Mouse (Mus musculus) left cerebral cortex, adult 8-10 months (tissue): Measurements from ENCODE around the gene Ttll7. TPM values are rescaled to one million over a fixed set of nuclear protein-coding genes. Genes with fewer than 3 reads are reported as not detected.
A peak's percentile ranks its signal among the peaks of the same experiment; 100 is the strongest.

Experiments used
- DNase-seq, 2 experiments: peaks; one replicate each; pipeline ENCODE4 v3.0.0; 2022; ENCODE audit warnings: low spot score in 2 of 2
- total RNA-seq, 4 experiments: library from RNA; stranded (reverse); gene quantifications; 2 replicates each; pipeline ENCODE4 v1.2.4; 2022

The Ttll7 gene
- total RNA-seq, 4 experiments from 2014 or later, result 177 to 208 (median 184) TPM

DNA sequence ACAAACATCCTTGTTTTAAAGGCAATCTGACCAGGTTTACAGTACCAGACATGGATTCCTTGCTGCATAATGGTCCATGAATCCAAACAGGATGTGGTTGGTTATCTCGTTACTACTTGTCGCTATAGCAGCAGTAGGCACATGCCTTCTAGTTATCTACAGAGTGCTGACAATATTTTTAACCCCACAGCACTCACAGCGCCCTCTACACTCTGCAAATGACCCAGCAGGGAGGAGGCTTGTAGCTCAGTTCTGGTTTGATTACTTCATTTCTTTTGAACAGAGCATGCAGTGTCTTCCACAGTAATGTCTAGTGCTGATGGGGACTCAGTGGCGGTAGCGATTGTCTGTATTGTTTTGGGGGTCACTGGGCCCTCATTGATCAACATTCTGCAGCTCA, 56.8 kb downstream of the Ttll7 start:
- DNase-seq, result no peak

DNA sequence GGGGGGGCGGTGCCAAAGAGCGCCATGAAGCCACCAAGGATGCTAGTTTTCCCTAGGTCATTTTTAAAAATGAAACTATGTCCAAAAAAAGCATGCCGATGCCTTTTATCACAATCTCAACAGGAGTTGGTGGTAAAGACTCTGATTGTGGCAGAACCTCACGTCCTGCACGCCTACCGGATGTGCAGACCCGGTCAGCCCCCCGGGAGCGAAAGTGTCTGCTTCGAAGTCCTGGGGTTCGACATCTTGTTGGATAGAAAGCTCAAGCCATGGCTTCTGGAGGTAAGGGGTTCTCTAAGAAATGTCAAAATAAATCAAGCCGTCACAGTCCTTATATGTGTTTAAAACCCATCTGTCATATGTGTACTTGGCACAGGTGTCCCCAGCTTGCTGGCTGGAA, 60.9 kb downstream of the Ttll7 start:
- no peak for DNase-seq

DNA sequence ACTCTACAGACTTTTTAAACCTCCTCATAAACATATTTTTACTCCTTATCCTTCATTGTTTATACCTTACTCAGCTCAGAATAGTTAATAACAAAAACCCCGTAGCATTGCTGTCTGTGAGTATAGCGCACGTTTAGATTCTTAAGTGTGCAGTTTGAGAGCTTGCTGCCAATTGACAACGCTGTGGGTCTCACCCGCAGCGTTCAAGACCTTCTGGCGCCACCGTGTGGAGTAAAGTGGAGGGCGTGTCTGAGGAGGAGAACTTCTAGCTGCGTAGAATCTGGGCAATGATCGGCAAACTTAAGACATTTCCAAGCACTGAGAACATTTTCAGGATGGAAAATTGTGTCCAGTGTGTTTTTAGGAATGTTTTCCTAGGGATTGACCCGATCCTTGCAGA, 62.6 kb downstream of the Ttll7 start:
- peak; percentile 49 to 80 for DNase-seq

DNA sequence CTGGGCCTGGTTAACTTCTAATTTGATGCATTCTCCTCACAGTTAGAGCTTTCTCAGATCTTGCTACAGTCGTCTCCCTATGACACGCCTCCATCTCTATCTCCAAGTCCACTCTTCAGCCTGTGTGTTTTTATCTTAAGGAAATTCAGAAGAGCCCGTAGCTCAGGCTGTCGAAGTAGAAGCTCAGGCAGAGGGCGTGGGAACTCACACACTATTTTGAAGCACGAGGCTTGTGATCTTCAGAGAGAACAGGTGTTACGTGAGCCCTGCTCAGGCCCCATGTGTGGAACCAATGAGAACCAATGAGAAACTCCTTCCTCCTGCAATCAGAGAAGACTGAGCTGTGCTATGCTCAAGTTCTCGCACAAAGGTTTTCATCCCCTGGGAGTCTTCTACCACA, 65.7 kb downstream of the Ttll7 start:
- DNase-seq, result peak in 1 of 2 experiments; percentile 34

DNA sequence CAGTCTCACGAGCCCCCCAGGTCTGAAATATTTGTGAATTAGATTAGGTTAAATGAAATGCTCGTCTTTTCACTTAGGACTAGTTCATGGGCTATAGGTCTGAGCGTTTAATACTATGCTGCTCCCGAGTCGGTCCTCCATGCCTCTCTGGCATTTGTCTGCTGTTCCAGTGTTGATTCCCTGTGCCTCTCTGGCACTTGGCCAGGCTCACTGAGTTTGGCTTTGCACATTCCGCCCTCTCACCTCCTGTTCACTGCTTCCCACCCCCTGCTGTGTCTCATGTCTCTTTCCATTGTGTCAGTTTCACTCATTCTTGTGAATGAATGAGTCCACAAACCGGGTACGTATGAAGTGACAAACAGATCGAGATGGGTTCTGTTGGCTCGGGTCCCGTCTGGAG, 66.2 kb downstream of the Ttll7 start:
- DNase-seq, result peak; percentile 23 to 80

DNA sequence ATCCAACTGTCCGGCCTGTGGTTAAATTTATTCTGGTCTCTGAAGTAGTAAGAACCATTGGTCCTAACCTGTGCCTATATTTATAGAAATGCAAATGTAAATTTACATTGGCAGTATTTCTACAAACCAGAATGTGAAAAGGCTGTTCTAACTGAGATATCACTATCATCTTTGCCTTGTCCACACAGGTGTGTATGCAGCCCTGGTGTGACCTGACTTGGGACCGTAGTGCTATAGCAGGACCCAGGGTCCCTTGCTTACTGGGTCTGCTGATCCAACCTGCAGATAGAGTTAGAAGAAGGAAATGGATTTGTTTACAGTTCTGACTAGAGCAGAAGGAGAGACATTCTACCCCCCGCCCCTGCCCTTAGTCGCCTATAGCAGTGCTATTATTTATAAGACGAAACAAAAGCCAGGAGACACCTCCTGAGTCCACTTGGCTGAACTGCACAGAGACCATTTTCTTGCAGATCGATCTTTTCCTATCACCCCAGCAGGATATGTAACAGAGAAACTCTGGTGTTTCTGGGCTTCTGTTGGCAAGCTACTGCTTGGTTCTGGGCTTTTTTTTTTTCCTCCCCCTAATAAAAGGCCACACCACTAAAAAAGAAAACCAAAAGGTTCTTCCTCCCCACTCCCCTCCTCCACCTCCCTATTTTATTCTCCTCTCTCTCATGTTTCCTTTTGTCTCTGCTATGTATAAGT, 75.3 kb downstream of the Ttll7 start:
- no peak for DNase-seq

DNA sequence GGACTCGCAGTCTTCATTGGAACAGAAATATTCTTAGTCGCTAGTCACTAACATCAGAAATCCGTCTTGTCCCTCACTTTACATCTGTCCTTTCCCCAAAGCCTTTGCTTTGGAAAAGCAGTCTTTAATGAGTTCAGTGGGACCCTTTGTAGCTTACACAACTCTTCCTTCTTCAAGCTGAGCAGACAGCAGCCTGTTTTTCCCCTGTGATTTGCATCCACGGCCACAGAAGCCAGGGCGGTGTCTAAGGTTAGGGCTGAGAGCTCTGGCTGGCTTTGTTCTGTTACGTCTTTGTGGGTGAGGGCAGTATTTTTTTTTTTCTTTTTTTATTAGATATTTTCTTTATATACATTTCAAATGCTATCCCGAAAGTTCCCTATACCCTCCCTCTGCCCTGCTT, 76.0 kb downstream of the Ttll7 start:
- no peak for DNase-seq

DNA sequence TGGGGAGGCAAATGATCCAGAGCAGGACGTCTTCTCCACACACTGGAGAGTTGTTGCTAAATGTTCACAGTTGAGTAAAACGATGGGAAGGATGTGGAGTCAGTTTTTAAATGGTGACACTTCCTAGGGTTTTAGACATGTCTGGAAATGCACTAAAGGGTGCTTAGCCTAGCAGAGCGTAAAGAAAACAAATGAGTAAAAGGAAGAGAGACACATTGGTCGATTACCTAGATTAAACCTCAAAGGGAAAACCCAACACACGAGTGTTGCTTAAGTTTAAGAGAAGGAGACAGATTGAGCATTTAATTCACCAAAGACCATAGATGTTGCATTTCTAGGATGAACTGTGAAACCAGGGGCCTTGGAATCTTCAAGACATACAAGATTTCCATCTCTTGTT, 76.8 kb downstream of the Ttll7 start:
- DNase-seq, result no peak

DNA sequence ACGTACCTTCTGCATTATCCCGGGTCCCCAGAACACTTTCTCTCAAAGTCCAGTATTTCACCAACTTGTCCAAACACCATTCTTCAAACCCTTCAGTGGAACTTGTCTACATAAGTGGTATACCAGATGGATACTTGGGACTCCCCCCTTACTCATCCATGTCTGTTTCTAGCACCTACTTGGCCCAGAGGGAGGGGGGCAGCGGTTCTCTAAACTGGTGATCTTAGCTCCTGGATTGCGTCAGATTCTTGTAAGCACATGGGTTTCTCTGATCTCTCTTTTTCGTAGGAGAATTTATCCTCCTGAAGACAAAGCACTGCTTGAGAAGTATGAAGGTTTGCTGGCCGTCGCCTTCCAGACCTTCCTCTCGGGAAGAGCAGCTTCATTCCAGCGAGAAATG, 79.0 kb downstream of the Ttll7 start:
- no peak for DNase-seq

DNA sequence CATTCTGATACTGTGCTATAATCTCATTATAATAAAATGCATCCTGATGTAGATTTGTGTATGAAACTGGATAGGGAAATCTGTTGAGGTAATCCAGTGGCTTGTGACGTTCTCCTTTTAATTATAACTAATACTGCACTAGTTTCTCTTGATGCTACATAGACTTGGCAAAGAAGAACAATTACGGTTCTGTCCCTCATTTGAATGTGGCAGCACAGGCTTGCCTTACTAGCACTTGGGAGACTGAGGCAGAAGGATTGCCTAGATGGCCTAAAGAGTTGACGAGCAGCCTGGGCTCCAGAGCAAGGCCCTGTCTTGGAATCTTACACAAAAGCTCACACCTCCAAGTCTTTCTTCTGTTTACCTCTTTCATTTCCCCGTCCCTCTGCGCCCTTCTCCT, 80.3 kb downstream of the Ttll7 start:
- no peak for DNase-seq

DNA sequence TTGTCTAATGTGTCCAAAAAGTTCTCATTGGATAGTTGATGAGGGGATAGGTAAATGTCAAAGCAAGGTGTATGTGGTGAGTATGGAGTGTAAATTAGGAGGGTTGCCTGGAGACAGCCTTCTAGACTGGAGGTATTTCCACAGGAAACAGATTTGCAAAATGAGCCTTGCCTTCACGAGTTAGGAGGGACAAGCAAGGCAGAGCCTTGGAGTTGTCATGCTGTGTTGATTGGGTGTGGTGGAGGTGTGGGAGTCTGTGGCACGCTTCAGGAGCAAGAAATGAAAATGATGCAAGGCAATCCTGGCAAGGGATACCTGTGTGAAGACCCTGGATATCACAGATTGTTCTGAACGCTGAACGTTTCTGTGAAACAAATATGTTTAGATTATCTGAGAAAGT, 84.7 kb downstream of the Ttll7 start:
- no peak for DNase-seq

DNA sequence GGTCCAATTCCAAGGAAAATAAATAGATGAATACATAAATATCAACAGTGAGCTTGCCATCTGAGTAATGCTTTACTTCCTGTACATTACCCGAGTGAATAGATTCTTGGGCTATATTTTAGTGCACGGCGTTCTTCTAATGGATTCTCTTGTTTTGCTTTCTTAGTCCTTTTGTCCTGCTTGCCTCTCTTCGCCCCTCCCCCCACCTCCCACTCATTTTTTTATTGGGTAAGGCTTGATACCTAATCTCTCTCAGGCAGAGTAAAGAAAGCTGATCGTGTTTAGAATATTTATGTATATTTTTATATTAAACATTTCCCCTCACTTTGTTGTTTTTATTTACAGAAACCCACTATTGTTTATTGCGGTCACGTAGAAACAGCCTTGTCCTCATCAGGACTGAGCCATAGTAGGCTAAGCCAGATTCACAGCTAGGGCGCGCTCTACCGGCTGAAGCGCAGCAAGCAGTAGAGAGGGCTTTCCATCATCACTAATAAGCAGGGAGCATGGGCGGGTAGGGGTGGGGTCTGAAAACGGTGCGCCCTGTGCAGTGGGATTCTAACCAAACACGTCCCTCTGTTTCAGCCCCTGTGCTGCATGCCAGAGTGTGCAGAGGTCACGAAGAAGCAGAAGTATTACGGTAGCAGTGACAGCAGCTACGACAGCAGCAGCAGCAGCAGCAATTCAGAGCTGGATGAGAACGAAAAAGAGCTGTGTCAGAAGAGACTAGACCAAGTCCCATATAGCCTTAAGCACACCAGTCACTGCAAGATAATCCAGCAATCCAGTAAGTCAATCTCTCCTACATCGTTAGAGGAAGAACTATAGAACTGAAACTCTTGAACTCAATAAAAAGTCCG, 87.5 kb downstream of the Ttll7 start:
- DNase-seq, result no peak

DNA sequence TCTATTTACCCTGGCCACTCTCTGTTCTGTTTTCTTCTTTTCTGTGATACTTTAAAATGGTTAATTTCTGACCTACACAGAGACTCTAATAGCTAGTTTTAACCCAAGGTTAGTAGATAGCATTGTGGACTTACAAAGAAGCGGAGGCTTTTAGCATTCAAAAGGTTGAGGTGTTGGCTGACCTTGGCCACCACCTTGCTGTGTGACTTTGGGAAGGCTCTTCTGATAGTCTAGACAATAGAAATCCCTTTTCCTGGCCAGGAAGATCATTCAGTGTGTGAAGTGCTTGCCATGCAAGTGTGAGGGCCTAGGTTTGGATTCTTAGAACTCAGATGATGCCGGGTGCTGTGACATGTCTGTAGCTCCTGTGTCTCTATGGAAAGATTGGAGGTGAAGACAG, 90.9 kb downstream of the Ttll7 start:
- no peak for DNase-seq

DNA sequence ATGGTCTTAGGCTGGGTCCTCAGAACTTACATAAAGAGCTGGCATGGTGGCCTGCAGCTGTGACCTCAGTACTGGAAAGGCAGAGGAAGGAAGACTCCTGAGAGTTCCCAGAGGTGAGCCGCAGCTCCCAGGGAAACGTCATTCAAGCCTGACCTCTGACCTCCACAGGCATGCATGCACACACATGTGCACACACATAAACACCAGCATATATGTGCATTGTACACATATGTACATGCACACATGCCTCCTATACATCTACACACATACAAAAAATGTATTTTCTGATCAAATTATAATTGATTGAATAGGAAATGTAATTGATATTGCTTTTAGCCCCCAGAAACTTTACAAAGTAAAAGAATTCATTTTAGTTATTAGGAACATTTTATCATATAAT, 93.2 kb downstream of the Ttll7 start:
- no peak for DNase-seq

DNA sequence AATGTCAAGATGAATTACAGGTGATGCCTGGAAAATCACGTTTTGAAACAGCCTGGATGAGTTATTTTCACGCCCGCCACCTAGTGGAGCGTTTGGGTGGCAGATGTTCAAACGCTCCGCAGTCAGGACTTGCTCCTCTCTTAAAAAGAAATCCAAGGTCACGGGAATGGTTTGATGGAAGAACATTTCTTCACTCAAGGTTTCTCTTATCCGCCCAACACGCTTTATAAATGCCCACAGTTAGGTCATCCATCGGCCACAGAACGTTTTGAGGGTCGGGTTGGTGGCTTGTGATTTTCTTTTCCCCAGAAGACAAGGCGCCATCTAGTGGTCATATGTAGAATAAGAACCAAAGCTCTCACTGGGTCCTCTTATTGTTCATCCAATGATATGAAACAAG, 93.7 kb downstream of the Ttll7 start:
- peak; percentile 37 to 59 for DNase-seq

DNA sequence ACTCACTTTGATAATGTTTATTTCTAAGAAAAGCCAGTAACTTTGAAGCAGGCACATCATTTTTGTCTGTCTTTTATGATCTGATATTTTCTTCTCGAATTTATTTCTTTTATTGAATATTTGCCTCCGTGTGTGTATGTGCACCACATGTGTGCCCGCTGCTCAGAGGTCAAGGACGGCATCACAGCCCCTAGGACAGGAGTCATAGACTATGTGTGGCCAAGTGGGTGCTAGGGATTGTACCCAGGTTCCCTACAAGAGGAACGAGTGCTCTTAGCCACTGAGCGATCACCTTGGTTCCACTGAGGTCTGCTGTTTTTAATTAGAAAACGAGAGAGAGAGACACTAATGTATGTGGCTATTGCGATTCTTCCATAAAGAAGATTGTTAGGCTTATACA, 94.5 kb downstream of the Ttll7 start:
- no peak for DNase-seq

DNA sequence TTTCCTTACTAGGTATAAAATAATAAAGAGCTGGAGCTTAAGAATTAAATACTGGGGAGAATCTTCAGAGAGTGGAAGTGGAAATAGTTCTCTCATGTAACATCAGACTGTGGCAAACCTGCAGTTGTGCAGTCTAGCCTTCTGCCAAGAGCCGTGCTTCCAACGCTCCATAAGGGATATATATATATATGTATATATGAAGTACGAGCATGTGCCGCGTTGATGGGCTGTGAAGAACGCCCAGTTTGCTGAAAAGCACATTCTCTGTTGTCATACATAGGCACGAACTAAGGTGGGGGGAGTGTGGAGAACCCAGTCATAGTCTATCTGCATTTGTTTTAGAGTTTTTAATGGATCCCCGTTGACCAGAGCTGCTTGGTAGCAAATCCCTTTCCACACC, 104.6 kb downstream of the Ttll7 start:
- no peak for DNase-seq

DNA sequence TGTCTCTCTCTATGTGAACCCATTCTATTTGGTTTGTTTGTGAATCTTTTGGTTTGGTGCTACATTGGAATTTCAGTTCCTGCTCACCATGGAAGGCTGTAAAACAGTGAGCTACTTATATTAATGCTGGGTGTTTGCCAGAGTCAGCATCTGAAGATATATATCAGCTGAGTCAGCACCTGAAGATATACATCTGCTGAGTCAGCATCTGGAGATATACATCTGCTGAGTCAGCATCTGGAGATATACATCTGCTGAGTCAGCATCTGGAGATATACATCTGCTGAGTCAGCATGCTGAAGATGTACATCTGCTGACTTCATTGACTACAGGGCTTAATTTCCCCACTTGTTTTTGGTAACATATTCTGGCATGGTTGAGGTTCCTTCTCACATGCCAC, 110.7 kb downstream of the Ttll7 start:
- no peak for DNase-seq

DNA sequence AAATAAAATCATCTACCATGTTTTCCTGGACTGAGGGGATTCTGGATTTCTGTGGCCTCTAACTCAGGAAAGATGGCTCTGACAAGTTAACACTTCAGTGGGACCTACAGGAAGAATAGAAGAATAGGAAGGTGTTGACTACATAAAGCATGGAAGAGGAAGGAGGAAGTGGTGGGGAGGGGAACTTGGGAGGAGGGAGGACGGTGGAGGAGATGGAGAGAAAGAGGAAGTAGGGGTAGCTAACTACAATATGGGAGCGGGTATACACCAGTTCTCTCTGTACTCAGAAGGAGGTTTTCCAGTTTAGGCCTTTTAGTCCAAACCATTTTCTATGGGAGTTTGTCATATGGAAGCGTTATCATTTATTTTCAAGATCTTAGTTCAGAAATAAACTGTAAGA, 112.2 kb downstream of the Ttll7 start:
- DNase-seq, result no peak

DNA sequence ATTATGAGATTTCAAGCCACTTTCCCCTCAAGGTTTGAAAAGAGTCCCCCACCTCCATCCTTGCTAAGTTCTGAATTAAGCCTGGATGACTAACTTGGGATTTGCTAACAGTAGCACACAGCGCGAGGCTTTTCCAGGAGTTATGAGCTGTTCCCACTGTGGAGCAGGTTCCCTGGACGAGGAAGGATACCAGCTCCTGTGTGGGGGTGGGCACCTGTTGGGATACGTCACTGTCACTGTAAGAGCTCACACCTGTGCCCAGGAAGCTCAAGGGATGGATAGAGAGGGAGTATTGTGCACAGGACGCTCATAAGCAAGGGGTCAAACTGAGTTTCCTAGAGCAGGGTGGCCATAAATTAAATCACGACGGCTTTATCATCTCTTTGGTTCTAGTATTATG, 115.1 kb downstream of the Ttll7 start:
- DNase-seq, result no peak

DNA sequence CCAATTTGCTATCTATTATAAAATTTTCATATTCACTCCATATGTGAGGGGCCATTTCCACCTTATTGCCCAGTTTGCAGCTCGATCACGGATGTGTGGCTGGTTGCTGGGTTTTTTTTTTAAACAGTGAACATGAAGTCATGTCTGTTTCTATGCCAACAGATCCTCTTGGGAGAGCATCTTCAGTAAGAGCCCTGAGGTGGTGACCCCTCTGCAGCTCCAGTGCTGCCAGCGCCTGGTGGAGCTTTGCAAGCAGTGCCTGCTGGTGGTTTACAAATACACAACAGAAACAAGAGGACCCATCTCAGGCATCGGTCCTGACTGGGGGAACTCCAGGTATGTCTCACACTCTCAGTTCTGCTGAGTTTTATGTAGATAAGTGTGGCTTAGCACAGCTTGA, 115.7 kb downstream of the Ttll7 start:
- DNase-seq, result no peak

DNA sequence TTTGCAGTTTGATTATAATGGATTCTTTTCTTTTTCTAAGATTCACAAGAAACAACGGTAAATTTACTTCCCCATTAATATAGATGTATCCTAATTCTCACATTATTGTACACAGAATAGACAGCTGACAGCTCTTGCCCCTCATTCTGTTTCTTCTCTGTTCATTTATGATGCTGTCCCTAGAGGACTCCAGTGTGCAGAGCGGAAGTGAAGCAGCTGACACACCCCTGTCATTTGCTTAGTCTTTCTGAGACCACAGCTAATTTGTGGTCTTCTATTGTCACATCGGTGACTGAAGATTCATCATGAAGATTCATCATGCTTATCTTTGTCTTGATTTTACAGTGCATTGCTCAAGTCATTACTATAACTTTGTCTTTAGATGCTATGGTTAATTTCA, 126.1 kb downstream of the Ttll7 start:
- DNase-seq, result no peak
